Mouse (Mus musculus): ENCODE results near the gene Slc16a2.
"Not testable (repeated sequence)": the region's sequence is repeated elsewhere in the genome, so short reads cannot be mapped to it uniquely, and the experiment has no call there.

The Slc16a2 gene

GRCm38 (mm10) chrX:103733091-103733490, 88.7 kb downstream of the Slc16a2 start:
- DNase-seq: no peak

DNA sequence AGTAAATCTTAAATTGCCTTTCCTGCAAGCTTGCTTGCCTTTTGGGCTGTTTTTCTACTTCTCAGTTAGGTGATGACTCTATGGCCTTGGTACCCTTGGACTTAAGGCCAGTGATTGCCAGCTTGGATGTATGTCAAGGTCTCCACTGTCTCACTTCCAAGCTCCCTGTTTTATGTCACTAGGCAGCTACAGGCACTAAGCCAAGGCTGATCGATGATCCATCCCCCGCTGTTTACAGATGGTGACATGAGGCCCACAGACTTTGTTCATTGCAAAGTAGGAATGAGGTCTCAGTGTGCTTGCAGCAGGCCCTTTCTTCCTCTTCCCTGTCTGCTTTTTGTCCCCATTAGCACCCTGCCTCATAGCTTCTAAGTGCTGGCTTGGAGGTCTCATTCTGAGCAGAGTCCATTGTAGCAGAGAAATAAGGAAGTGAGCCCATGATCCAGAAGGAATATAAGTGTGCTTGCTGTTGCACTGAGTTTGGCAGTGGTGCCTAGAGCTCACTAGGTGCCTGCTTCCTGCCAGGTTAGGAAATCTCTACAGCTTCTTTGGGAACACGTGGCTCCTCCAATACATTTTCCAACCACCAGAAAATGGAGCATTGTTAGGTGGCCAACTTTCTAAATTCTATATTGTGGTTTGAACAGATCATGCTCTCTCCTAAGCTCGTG, 89.6 kb downstream of the Slc16a2 start:
- no peak for DNase-seq

GRCm38 (mm10) chrX:103722437-103722836, 99.3 kb downstream of the Slc16a2 start:
- no peak for DNase-seq

- DNase-seq: no peak
Observed at GRCm38 (mm10) chrX:103719618-103720185, 102.1 kb downstream of the Slc16a2 start.

DNA sequence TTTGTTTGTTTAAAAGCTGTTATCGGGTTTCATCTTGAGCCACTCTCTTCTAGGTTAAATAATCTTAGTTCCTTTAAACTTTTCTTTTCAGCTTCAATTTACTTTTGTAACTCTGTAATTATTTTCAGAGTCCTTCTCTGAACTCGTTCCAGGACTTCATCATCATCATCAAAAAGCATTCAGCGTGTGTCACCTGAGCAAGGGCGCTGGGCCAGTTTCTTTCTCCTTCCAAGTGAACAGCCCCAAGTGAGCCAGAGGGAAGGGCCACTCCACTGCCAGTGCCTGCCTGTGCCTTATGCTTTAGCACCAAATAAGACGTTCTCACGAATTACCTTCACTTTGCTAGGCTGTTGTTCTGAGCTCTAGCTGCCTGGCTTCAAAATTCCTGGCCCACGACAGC, 108.9 kb downstream of the Slc16a2 start:
- no peak for DNase-seq

DNA sequence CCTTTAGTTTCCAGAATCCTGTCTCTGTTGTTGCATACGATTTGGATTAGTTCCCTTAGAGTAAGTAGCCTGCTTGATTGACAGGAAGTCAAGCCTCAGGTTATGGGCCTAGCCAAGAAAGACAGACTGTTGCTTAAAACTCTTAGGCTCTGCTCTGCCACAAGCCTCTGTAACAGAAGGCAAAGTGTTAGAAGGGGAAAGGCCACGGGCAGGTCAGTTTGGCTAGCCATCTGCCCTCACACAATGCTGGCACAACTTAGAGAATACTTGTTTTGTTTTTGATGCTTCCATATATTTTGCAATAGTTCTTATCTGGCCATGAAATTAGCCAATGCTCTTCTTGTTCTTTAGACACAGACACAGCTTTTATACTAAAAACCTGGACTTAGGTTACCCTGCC, 112.1 kb downstream of the Slc16a2 start:
- DNase-seq: no peak

- DNase-seq: no peak
Observed at GRCm38 (mm10) chrX:103708592-103708991, 113.2 kb downstream of the Slc16a2 start.

DNA sequence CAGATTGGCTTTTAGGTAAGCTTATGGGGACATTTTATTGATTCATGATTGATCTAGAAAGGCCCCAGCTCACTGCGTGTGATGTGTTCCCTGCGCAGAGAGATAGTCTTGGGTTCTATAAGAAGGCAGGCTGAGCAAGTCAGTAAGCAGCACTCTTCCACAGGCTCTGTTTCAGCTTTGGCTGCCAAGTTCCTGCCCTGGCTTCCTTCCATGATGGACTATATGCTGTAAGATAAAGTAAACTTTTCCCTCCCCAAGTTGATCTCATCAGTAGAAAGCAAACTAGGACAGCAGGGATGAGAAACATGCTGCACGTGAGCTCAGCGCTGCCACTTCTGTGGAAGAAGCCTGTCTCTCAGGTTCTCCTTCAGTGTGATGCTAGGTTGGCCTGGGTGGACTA, 117.2 kb downstream of the Slc16a2 start:
- no peak for DNase-seq

DNA sequence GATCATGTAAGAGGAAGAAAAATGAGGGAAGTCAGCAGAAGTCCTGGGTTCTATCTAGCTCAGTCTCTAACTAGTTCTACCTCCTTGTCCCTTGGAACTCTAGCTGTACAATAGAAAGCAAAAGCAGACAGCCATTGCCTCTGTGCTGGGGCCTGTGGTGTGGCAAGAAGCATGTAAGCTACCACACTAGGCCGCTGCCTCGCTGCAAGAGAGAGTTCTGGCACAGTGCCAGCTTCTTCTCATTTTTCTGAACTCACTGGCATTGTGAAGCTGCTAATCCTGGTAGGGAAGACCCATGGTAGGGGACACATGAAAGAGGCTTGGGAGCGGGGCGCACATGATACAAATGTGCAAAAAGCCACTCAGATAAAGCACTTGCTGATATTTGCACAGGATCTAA, 117.8 kb downstream of the Slc16a2 start:
- DNase-seq: no peak

DNA sequence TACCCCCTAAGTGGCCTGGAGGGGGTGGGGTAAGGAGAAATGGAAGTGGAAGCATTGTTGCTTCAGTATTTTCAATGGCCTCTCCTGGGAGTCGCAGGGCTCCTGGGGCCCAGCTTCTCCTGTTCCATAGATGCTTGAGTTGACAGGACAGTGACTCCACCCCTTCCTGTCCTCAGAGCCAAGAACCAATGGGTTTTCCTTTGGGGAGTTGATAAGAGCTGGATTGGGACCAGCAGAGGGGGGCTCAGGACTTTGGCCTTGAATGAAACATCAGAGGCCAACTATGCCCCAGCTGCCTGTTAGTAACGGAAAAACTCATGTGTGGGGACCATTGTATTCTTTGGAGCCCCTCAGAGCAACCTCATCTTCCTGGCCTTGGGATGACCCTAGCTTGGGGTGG, 124.0 kb downstream of the Slc16a2 start:
- DNase-seq: no peak

DNA sequence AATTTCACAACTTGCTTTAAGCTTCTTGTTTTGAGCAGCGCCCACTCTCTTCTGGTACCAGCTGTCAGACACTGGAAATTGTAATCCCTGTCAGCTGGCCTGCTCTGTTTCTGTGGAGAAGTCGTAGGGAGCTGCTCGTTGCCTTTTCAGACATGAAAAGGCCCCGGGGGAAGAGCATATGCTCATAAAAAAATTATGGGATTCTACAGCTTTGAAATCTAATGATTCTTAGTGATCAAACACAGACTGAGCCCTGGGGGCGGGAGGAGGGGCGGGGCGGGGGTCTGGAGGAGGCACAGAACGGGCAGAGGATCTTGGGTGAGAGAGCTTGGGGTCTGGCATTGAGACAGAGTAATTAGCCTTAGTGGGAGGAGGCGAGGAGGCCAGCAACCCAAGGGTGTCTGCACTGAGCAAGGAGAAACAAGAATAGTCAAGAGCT, 125.7 kb downstream of the Slc16a2 start:
- DNase-seq: peak; percentile 4

- peak; percentile 64 for DNase-seq
Observed at GRCm38 (mm10) chrX:103695165-103695996, 126.4 kb downstream of the Slc16a2 start.

- DNase-seq: no peak
Observed at GRCm38 (mm10) chrX:103694787-103695164, 127.0 kb downstream of the Slc16a2 start.

GRCm38 (mm10) chrX:103694381-103694780, 127.4 kb downstream of the Slc16a2 start:
- no peak for DNase-seq

- DNase-seq: no peak
Observed at GRCm38 (mm10) chrX:103692916-103693315, 128.9 kb downstream of the Slc16a2 start.

DNA sequence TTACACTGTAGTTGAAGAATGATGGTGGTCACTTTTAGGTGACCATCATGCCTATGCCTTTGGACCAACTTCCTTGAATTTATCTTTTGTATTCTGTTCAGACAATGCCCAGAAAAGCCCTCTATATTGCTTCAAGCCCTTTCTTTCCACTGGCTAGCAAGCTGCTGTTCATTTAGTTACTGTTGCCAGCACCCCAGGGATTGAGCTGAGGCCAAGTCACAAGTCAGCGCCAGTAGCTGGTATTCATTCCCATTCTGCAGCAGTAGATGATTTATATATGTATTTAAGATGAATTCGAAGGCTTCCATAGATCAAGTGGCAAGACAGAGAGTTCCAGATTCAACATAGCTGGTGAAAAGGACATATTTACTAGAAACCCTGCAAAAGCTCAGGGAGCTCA, 133.2 kb downstream of the Slc16a2 start:
- no peak for DNase-seq

- no peak for DNase-seq
Observed at GRCm38 (mm10) chrX:103674674-103675073, 147.1 kb downstream of the Slc16a2 start.

GRCm38 (mm10) chrX:103673761-103674160, 148.0 kb downstream of the Slc16a2 start:
- DNase-seq: no peak

DNA sequence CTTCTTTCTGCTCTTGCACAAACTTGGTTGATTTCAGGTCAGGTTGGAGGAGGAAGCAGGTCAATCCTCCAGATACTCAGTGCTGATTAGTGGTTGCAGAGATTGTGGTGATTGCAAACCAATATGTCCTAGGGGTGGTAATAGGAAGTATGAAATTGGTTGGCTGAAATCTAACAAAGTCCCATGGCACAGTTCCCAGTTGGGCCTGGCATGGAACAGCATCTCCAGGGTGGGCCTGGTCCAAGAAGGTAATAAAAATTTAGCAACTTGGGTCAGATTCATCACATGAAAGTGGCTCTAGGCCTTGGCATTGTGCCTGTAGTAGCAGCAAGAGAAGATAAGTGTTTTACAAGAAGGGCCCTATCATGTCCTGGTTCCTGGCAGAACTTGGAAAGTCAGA, 151.5 kb downstream of the Slc16a2 start:
- DNase-seq: no peak

GRCm38 (mm10) chrX:103664445-103664844, 157.3 kb downstream of the Slc16a2 start:
- DNase-seq: not testable (repeated sequence)

- no peak for DNase-seq
Observed at GRCm38 (mm10) chrX:103658985-103659384, 162.8 kb downstream of the Slc16a2 start.

DNA sequence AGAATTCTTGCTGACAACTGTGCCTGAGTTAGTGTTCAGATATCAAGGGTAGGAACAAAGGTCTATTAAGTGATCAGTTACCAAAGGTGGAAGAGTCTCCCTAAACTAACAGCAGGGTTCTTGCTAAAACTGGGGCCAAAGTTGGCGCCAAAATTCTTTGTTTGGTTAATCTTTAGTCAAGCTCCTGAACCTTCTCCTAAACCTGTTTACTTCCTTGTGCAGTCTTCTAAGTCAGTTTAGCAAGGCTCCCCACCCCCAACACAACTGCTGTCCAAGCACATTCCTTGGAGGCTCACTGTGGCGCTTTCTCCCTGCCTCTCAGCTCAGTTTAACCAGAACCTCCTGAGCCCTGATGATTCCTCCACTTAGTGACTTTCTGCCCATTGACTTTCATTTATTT, 168.8 kb downstream of the Slc16a2 start:
- no peak for DNase-seq

DNA sequence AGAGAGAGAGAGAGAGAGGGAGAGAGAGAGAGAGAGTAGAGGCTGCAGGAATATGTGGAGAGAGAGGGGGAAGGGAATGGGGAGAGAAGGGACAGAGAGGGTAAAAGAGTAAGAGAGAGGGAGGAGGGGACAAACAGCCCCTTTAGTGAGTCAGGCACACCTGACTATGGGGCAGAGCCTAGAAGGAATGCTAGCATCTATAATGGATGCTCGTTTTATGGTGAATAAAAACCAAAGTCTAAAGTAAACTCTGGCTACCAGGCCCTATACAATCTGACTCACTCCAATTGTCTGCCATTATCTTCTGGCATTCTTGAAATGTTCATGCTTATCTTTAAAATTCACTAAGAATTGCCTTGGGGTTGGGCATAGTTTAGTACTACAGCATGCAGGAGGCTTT, 169.7 kb downstream of the Slc16a2 start:
- no peak for DNase-seq
